Mouse (Mus musculus) layer of hippocampus, adult 18-20 months (tissue): ENCODE results near the gene Gcnt2. TPM values are rescaled to one million over a fixed set of nuclear protein-coding genes. Genes with fewer than 3 reads are reported as not detected.

Experiments
- DNase-seq, 2 experiments: peaks; one replicate each; pipeline ENCODE4 v3.0.0; 2022; ENCODE audit warnings: low spot score in 2 of 2
- long read RNA-seq: library from polyadenylated mRNA; stranded (forward); transcript quantifications from one replicate; pipeline ENCODE4 v2.0.0, GENCODE M21; 2021
- total RNA-seq, 2 experiments: library from RNA; stranded (reverse); gene quantifications; 2 replicates each; pipeline ENCODE4 v1.2.3; 2021

Gcnt2 gene
- 10 to 100 TPM; 15.2 to 18.3 TPM for total RNA-seq
- long read RNA-seq, full-length matches to known transcripts, result 20 of 22 reads
- long read RNA-seq, partial matches to known transcripts, result 0 of 22 reads
- long read RNA-seq, other reads (novel, unspliced or antisense), result 2 of 22 reads

GRCm38 (mm10) chr13:40859652-40860399, at the start of gene Gcnt2:
TSS of gene Gcnt2 (plus strand) at chr13:40859754.
- peak; percentile 46 to 83 for DNase-seq

DNA sequence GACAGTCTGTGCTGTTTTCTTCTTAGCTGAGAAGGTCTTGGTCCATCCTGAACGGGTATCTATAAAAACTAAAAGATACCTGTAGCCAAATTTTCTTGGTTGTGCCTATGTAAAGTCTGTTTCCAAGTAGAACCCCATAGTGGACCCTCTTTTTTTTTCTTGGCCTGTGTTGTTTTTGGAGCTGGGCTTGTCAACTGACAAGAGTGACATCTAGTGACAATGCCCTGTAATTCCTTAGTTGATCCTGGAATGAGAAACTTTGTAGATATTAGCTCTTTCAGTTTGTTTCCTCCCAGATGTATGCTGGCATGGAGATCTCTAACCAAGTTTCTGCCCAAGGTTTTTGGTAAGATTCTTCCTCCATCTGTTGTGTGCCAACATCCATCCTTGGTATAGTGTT, 38.9 kb upstream of the Gcnt2 start:
- no peak for DNase-seq

DNA sequence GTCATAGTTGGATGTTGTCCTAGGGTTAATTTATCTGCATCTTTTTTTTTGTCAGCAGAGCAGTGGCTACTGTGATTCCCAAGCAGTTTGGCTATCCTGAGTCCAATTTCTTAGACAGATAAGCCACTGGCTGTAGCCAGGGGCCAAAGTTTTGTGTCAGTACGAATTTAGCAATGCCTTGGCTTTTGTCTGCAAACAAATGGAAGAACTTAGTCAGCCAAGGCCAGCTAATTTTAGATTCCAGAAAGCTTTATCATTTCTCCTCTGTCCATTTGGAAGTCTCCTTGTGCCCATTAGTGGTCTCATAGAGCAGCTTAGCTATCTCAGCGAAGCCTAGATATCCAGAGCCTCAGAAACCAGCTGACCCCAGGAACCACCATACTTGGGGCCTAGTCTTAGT, 37.6 kb upstream of the Gcnt2 start:
- DNase-seq, result no peak

DNA sequence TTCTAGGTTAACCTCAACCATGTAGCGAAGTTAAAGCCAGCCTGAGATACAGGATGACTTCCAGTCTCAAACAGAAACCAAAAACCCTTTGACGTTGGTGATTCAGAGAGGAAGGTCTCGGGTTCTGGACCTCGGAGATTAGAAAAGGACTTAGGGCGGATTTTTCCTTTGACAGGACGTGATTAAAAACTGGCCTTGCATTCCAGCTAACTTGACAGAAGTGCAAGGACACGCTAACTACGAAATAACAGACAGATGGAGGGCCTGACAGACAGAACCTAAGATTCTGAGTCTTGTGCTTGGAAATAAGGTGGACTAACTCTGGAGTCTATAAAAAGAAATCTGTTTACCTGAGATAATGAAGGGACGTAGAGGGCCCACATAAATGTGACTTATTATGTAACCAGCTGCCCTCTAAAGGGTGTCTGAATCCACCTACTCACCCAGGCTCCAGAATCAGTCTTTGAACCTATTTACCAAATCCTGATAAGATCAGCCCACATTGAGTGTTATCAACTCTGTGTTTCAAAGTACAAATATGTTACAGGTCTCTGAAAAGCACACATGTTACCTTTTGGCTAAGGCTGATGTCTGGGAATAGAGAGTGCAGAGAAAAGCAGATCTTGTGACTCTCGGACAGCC, 18.3 kb upstream of the Gcnt2 start:
- DNase-seq, result no peak

DNA sequence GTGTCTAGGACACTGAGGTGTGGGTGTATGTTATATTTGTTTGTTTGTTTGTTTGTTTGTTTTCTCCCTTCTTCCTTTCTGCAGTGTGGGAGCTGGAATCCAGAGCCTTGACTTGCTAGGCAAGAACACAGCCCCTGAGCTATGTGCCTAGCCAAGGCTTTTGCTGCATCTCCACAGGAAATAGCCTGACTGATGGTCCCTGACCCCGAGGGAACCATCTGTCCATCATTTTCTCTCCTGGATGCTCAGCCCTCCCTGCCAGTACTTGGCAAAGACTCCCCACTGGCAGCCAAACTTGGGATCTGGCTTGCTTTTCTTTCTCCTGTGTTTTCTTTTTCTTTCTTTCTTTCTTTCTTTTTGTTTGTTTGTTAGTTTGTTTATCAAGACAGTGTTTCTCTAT, 17.4 kb upstream of the Gcnt2 start:
- DNase-seq, result no peak

- peak; percentile 58 to 86 for DNase-seq
Measured at GRCm38 (mm10) chr13:40843418-40844067, 16.0 kb upstream of the Gcnt2 start.

DNA sequence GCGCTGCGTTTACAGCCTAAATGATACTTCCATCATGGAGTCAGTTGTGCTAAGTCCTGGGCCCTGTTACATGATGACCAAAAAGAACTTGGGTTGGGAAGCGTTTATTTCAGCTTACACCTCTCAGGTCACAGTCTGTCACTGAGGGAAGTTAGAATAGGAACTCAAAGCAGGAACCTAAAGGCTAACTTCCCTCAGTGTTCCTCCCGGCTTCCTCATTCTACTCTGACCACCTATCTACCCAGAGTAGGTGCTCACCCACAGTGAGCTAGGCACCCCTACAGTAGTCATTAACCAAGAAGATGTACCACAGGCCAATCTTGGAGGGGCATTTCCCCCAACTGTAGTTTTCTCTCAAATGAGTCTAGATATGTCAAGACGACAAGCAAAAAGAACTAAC, 15.4 kb upstream of the Gcnt2 start:
- DNase-seq, result no peak

GRCm38 (mm10) chr13:40845951-40846350, 13.6 kb upstream of the Gcnt2 start:
- DNase-seq, result no peak

GRCm38 (mm10) chr13:40846375-40846774, 13.2 kb upstream of the Gcnt2 start:
- DNase-seq, result no peak

- no peak for DNase-seq
Measured at GRCm38 (mm10) chr13:40847898-40848297, 11.7 kb upstream of the Gcnt2 start.

DNA sequence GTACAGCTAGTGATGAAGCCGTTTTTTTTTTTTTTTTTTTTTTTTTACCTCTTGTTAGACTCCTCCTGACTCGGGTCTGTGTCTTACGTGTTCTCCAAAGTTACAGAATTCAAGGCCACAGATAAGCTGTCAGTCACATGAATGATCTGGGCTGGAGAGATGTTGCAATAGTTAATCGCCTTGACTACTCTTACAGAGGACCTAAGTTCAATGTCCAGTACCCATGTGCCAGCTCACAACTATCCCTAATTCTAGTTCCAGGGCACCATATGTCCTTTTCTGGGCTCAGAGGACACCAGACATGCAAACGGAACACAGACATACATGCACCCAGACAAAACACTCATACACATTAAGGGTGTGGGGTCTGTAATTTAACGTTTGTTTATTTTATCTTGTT, 8.9 kb upstream of the Gcnt2 start:
- DNase-seq, result no peak

GRCm38 (mm10) chr13:40851281-40851680, 8.3 kb upstream of the Gcnt2 start:
- DNase-seq, result no peak

DNA sequence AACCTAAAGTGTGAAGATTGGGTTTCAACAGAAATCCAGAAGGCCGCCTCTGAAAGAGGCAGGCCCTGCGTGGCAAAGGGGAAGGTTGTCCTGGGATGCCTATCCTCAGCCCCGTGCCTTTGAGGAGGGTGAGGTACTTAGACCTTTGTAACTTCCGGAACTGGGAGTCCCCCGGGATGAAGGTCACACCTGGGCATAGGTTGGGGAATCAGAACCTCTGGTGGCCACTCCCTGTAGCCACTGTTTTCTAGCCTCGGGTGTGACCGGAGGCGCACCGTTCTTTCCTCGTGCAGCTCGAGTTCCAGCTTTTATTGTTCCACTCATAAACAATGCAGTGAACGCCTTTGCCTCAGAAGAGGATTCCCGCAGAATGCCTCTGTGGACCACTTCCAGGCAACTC, 7.6 kb upstream of the Gcnt2 start:
- DNase-seq, result no peak

- no peak for DNase-seq
Measured at GRCm38 (mm10) chr13:40852791-40853190, 6.8 kb upstream of the Gcnt2 start.

- DNase-seq, result no peak
Measured at GRCm38 (mm10) chr13:40853842-40854241, 5.7 kb upstream of the Gcnt2 start.

GRCm38 (mm10) chr13:40854451-40855058, 5.0 kb upstream of the Gcnt2 start:
- DNase-seq, result no peak

DNA sequence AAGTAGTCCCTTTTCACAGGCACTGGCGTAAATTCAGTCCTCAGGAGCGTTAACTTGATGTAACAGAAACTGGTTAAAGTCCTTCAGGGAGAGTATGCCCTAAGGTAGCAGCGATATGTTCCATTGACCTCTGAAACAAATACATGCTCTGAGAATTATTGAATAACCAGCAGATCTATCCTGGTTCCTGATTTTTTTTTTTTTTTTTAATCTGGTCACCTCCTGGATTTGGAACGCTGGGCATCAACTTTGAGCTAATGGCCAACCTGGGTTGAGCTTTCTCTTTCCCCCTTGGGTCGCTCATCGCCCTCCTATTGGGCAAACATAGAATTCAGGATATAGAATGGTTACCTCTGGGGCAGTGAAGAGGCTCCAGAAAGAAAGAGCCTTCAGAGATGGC, 4.3 kb upstream of the Gcnt2 start:
- no peak for DNase-seq

- no peak for DNase-seq
Measured at GRCm38 (mm10) chr13:40856786-40857185, 2.8 kb upstream of the Gcnt2 start.

DNA sequence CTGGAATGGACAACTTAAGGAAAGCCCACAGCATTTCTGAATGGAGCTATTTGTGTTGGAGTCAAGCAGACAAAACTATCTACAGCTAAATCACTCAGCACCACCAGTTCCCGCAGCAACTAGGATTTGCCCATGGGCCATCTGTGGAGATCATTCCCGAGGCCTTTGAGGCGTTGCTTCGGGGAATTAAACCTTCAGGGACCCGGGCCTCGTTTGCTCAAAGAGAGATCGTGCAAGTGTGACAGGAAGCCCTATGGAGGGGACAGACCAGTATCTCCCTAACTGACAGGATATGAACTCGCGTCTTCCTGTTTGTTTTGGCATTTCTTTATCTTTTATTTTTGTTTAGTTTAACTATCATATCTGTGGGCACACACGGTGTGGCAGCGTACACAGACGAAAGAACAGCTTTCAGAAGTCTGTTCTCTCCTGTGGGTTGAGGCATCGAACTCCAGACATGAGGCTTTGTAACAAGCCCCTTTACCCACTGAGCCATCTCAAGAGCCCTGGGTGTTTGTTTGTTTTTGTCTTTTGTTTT, 2.2 kb upstream of the Gcnt2 start:
- DNase-seq, result no peak

GRCm38 (mm10) chr13:40859225-40859624, 329 bp upstream of the Gcnt2 start:
- no peak for DNase-seq

DNA sequence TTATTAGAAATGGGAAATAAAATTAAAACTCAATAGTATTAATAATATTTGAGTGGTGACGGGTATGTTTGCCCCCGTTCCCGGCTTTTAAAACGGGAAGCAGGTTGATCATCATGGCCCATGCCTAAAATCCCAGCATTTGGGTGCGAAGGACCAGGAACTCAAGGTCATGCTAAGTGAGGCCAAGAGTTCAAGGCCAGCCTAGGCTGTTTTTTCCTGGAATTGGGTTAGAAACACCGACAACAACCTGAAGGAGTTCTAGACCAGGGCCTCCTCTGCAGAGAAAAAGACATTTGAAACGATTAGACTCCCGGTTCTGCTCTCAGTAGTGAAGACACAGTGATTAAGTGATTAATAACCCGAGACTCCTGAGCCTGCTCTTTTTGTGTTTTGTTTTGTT, 3.5 kb downstream of the Gcnt2 start:
- DNase-seq, result no peak
